Mouse (Mus musculus) midbrain, embryonic 14.5 days (tissue): ENCODE results near the gene Smurf1. TPM values are rescaled to one million over a fixed set of nuclear protein-coding genes. Genes with fewer than 3 reads are reported as not detected.
A peak's percentile ranks its signal among the peaks of the same experiment; 100 is the strongest.

ENCODE experiments used
- ATAC-seq: fragments of 200-750 bp; cut with Nextera tagmentation; 2 replicates; pipeline ENCODE4 v1.8.0; 2017; ENCODE audit warnings: moderate number of reproducible peaks, moderate library complexity; ENCODE audit not compliant: low FRiP score, low TSS enrichment
- DNase-seq: peaks from one replicate; pipeline ENCODE4 v3.0.0-alpha.2; 2015
- H3K27ac ChIP-seq: fragments of 300-500 bp; sonication (generic); replicated peaks from 2 replicates; pipeline ENCODE4 v1.5.1; 2014; ENCODE audit warnings: mild to moderate bottlenecking, low read depth, low read length, moderate library complexity
- H3K27me3 ChIP-seq: fragments of 300-500 bp; sonication (generic); 2 replicates; pipeline ENCODE4 v1.6.1; 2014; ENCODE audit warnings: low read length, control low read depth, mixed read lengths; ENCODE audit not compliant: control insufficient read depth, insufficient read depth
- H3K36me3 ChIP-seq: fragments of 300-500 bp; sonication (generic); 2 replicates; pipeline ENCODE4 v1.6.1; 2014; ENCODE audit warnings: low read length, control low read depth; ENCODE audit not compliant: control insufficient read depth, insufficient read depth
- H3K4me1 ChIP-seq: fragments of 300-500 bp; sonication (generic); 2 replicates; pipeline ENCODE4 v1.6.1; 2014; ENCODE audit warnings: mild to moderate bottlenecking, antibody characterized with exemption, low read length, control low read depth; ENCODE audit not compliant: control insufficient read depth, insufficient read depth
- H3K4me2 ChIP-seq: fragments of 300-500 bp; sonication (generic); 2 replicates; pipeline ENCODE4 v1.6.1; 2014; ENCODE audit warnings: mild to moderate bottlenecking, low read length, moderate library complexity
- H3K4me3 ChIP-seq: fragments of 300-500 bp; sonication (generic); replicated peaks from 2 replicates; pipeline ENCODE4 v1.5.1; 2014; ENCODE audit warnings: low read depth, low read length
- H3K9ac ChIP-seq: fragments of 300-500 bp; sonication (generic); replicated peaks from 2 replicates; pipeline ENCODE4 v1.6.1; 2014; ENCODE audit warnings: mild to moderate bottlenecking, low read length, moderate library complexity
- H3K9me3 ChIP-seq: fragments of 300-500 bp; sonication (generic); 2 replicates; pipeline ENCODE4 v1.6.1; 2016; ENCODE audit warnings: low read length, control low read depth, mixed read lengths; ENCODE audit not compliant: control insufficient read depth
- WGBS: fragments of 180-500 bp; shearing (Covaris S2); extraction: QIAGEN DNeasy Blood & Tissue Kit; methylation state at CpG from one replicate; pipeline ENCODE4 v1.1.7; 2014; 5-methylcytosine and 5-hydroxymethylcytosine counted together
- polyA plus RNA-seq: library from polyadenylated mRNA; unstranded; fragments of >200 nt; fragmentation: Nextera tagmentation; extraction: Ambion mirVana; gene quantifications from 2 replicates; pipeline ENCODE4 v1.2.1, GENCODE M21; 2014

Smurf1 gene
- 42.8 and 44.9 TPM in 2 replicates for polyA plus RNA-seq

DNA sequence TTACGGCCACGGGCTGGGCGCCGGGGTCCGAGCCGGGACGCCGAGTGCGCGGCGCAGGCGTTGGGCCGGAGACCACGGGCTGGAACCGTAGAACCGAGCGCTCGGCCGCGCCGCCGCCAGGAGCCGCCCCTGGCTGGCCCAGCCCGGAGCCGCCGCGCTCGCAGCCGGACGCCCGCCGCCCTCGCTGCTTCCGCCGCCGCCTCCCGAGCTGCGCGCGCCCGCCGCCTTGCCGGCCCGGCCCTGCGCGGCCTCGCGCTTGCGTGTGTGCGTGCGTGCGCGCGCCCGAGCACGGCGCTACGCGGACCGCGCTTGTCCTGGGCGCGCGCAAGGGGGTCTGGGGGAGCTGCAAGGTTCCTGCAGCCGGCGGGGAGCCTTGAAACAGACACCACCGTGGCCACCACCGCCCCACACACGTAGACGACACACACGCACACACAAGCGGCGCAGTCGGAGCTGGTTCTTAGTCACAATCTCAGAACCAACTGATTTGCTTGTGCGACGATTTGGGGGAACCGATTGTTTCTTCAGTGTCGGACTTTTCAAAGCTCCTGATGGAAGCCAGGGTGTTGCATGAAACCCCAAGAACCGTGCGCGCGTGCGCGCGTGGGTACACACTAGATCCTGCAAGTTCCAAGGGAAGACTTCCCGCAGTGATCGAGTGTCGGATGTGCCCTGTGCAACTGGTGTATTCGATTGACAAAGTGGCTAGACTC is at the start of gene Smurf1:
Gene Smurf1, minus strand, starts transcription at position 209 of the 713 bp plus-strand sequence.
- H3K36me3 ChIP-seq: no peaks in the 10 kb centered on the region
- peak within 1 kb of the TSS; percentile 71 for H3K4me2 ChIP-seq
- H3K27ac ChIP-seq: peak within 1 kb of the TSS; percentile 89
- peak within 1 kb of the TSS; percentile 92 for H3K9ac ChIP-seq
- no peaks in the 10 kb centered on the region for H3K27me3 ChIP-seq
- H3K9me3 ChIP-seq: no peaks in the 10 kb centered on the region
- ATAC-seq: peak; percentile 79
- under 1% methylated on average over 86 of the region's 89 CpGs for WGBS
- H3K4me3 ChIP-seq: peak within 1 kb of the TSS; percentile 91
- H3K4me1 ChIP-seq: peaks cover 23% of the 10 kb centered on the region
- DNase-seq: peak; percentile 99

DNA sequence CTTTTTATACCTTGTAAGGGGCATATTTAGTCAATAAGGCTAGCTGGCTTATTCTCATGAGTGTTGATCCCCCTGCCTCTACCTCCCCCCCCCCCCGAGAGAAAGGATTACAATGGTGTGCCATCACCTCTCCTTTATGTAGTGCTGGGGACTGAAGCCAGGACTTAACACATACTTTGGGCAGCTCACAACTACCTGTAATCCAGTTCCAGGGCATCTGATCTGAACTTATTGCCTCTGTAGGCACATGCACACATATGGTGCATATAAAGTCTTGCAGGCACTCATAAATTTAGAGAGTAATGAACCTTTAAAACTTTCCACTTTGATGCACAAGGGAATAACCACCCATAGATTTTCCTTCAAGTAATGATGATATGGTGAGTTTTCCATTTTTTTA is 48.6 kb upstream of the Smurf1 start:
- DNase-seq (no peak), ATAC-seq (no peak)
- Histone ChIP-seq H3K27ac (no peak overlapping the region), H3K9ac (no peak overlapping the region), H3K4me1 (no peaks in the 10 kb centered on the region), H3K9me3 (no peaks in the 10 kb centered on the region), H3K36me3 (no peaks in the 10 kb centered on the region), H3K27me3 (no peaks in the 10 kb centered on the region), H3K4me2 (no peak overlapping the region), H3K4me3 (no peak overlapping the region)
- 83% methylated on average over 1 of the region's 1 CpGs for WGBS

DNA sequence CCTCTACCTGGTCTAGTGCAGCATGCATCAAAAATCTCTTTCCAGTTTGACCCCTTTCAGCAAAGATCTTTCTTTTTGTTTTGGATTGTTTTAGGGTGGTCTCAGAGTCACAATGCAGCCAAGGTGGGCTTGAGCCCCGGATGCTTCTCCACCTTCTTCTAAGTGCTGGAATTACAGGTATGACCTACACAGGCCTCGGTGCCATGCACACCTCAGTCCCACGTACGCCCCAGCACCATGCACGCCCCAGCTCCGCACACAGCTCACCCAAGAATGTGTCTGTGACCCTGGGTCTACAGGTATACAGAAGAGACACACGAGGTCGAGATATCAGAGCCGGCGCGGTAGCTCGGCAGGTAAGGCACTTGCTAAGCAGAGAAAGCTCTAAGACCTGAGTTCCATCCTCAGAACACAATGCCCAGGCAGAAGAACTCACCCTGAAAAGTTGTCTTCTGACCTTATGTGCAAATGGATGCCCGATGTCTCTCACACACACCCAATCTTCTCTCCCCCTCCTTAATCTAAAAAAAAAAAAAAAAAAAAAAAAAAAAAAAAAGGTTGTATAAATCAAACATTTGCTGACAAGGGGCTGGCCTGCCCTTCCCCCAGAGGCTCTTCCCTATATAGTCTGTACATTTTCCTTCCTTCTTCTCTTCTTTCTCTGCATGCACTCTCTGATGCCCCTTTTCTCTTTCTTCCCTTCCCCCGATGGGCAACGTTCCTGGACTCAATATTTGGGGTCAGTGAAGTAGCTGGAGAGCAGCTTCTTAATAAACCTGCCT is 43.4 kb upstream of the Smurf1 start:
- 91% methylated on average over 15 of the region's 15 CpGs for WGBS
- no peak for DNase-seq
- Histone ChIP-seq H3K4me3 (no peak overlapping the region), H3K36me3 (no peaks in the 10 kb centered on the region), H3K9ac (no peak overlapping the region), H3K27me3 (no peaks in the 10 kb centered on the region), H3K4me1 (no peaks in the 10 kb centered on the region), H3K27ac (no peak overlapping the region), H3K4me2 (no peak overlapping the region), H3K9me3 (no peaks in the 10 kb centered on the region)
- ATAC-seq: no peak

DNA sequence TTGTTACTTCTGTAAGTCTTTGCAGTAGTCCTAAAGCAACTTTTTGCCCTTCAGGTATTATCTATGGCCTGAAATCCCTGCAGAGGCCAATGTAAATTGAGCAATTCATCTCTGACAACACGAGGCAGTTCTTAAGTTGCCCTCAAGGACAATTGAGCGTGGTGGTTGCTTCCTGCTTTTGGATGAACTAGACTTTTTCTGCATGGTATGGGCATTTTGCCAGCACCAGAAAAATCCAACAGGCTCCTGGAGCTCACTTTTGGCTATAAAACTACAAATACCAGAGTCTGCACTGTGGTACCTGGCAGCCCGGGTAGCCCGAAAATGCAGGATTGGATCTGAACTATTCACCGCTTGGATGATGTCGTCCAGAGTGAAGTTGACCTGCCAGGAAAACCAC is 39.9 kb upstream of the Smurf1 start:
- no peak overlapping the region for H3K4me2 ChIP-seq
- no peak for ATAC-seq
- WGBS: 89% methylated on average over 6 of the region's 6 CpGs

DNA sequence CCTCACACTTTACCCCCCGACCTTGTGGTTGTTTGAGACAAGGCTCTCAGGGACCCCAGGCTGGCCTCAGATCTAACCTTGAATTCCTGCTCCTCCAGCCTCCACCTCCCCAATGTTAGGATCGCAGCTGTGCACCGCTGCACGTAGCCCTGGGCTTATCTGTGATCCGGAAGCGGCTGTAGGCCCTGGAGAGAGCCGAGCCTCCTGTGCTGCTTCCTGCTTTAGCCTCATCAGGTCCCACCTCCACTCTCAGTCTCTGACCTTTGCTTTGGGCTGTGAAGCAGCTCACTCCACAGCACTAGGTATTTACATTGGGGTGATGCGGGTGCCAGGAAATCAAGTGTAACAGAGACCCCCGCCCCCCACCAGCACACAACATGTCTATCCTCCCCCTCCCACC is 38.8 kb upstream of the Smurf1 start:
- Histone ChIP-seq H3K27me3 (no peaks in the 10 kb centered on the region), H3K9me3 (no peaks in the 10 kb centered on the region), H3K27ac (no peak overlapping the region), H3K4me2 (no peak overlapping the region), H3K4me3 (no peak overlapping the region), H3K4me1 (no peaks in the 10 kb centered on the region), H3K36me3 (no peaks in the 10 kb centered on the region), H3K9ac (no peak overlapping the region)
- DNase-seq (no peak), ATAC-seq (no peak)
- 87% methylated on average over 9 of the region's 9 CpGs for WGBS

More for the DNA sequence above, 39.9 kb upstream of the Smurf1 start:
- Histone ChIP-seq H3K4me1 (no peaks in the 10 kb centered on the region), H3K9me3 (no peaks in the 10 kb centered on the region), H3K27me3 (no peaks in the 10 kb centered on the region), H3K9ac (no peak overlapping the region), H3K36me3 (no peaks in the 10 kb centered on the region), H3K4me3 (no peak overlapping the region), H3K27ac (no peak overlapping the region)
- no peak for DNase-seq

DNA sequence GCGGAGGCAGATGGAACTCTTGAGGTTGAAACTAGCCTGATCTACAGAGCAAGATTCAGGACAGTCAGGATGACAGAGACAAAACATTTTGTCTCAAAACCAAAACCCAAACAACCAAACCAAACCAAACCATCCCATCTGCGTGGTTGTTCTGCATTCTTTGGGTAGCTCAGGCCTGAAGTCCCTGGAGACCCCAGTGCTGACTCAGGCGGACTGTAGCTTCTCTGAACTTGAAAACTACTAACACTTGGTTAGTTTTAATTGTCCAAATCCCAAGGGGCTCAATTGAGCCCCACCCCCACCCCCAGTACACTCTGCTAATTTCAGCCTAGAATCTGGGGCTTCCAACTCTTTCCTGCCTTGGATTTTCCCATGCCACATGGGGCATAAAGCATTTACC is 37.7 kb upstream of the Smurf1 start:
- Histone ChIP-seq H3K9ac (no peak overlapping the region), H3K27me3 (no peaks in the 10 kb centered on the region), H3K4me2 (no peak overlapping the region), H3K4me3 (no peak overlapping the region), H3K4me1 (no peaks in the 10 kb centered on the region), H3K9me3 (no peaks in the 10 kb centered on the region), H3K36me3 (no peaks in the 10 kb centered on the region), H3K27ac (no peak overlapping the region)
- DNase-seq: no peak
- ATAC-seq: no peak
- WGBS: 83% methylated on average over 3 of the region's 3 CpGs

DNA sequence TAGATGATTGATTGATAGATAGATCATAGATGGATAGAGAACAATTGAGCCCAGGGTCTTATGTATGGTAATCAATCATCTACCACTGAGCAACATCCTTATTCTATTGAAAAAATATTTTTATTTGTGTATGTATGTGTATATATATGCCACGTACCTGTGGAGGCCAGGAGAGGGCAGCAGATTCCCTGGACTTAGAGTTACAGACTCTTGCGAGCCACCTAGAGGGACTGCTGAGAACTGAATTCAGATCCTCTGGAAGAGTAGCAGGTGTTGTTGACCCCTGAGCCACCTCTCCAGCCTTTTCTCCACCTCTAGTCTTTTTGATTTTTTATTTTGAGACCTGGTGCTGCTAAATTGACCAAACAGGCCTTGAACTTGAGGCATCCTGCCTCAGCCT is 32.8 kb upstream of the Smurf1 start:
- DNase-seq (peak; percentile 5), ATAC-seq (no peak)
- Histone ChIP-seq H3K27me3 (no peaks in the 10 kb centered on the region), H3K4me3 (no peak overlapping the region), H3K9me3 (no peaks in the 10 kb centered on the region), H3K27ac (no peak overlapping the region), H3K9ac (no peak overlapping the region), H3K4me2 (no peak overlapping the region), H3K4me1 (no peaks in the 10 kb centered on the region), H3K36me3 (no peaks in the 10 kb centered on the region)
- WGBS: 24% methylated on average over 2 of the region's 2 CpGs

DNA sequence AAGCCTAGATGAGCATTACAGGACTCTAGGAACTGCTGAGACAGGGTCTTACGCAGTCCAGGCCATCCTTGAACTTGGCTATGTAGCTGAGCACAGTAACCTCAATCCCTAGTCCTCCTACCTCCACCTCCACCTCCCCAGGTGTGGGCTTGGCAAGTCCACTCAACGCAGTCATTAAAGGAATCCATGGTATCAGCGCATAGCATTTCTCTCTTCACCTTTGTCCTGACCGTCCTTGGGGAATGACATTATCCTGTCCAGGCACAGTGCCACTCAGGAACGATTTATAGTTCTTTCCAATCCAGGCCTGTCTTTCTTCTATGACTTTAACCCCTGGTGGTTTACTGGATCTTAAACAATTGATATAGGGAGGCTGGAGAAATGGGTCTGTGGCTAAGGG is 24.8 kb upstream of the Smurf1 start:
- no peak overlapping the region for H3K4me2 ChIP-seq
- H3K27me3 ChIP-seq: no peaks in the 10 kb centered on the region
- DNase-seq: no peak
- H3K9me3 ChIP-seq: no peaks in the 10 kb centered on the region
- H3K36me3 ChIP-seq: no peaks in the 10 kb centered on the region
- no peak for ATAC-seq
- no peaks in the 10 kb centered on the region for H3K4me1 ChIP-seq
- whole genome bisulfite sequencing: 84% methylated on average over 5 of the region's 5 CpGs
- H3K9ac ChIP-seq: no peak overlapping the region
- no peak overlapping the region for H3K27ac ChIP-seq
- no peak overlapping the region for H3K4me3 ChIP-seq

DNA sequence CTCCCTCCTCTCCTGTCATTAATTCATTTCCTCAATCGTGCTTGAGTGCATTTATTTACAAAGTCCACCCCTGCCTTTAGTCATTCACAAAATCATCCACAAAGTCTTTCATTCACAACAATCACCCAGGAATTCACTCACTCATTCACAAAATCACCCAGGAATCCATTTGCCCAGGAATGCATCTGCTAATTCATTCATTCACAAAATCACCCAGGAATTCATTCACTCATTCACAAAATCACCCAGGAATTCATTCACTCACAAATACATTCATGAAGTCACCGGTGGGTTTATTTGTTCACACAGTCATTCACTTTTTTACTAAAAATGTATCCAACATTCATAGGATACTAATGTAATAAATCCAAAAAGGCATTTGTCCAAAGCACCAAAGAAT is 24.4 kb upstream of the Smurf1 start:
- DNase-seq: no peak
- Histone ChIP-seq H3K9ac (no peak overlapping the region), H3K36me3 (no peaks in the 10 kb centered on the region), H3K27ac (no peak overlapping the region), H3K27me3 (no peaks in the 10 kb centered on the region), H3K9me3 (no peaks in the 10 kb centered on the region), H3K4me3 (no peak overlapping the region), H3K4me1 (no peaks in the 10 kb centered on the region), H3K4me2 (no peak overlapping the region)
- WGBS: 59% methylated on average over 2 of the region's 2 CpGs
- no peak for ATAC-seq
